In genomic region chr12:55432284-55432919, GRCm38 (mm10) we compare ENCODE assay signal across 18 mouse cellular contexts. TPM values are rescaled to one million over a fixed set of nuclear protein-coding genes. Genes with fewer than 3 reads are reported as not detected.
A peak's percentile ranks its signal among the peaks of the same experiment; 100 is the strongest.
DNase-seq lines count a peak whose midpoint lies in the region; ATAC-seq lines count a peak whose summit lies in the region.
"Had no signal": no experiment of that assay in that cellular context is flagged by ENCODE, and none has a peak within 500 bp of the region (broad histone marks: within the 10 kb centered on the region; RNA-seq: fewer than 3 reads in every experiment).

No protein-coding gene starts in this region.

- H3K4me1 ChIP-seq in limb, embryonic 11.5 days (ENCODE audit: control insufficient read depth, insufficient read depth, low read length): no peaks in the 10 kb centered on the region
- H3K4me1 ChIP-seq in limb, embryonic 10.5 days: peaks cover 9% of the 10 kb centered on the region

- no peak overlapping the region for H3K27ac ChIP-seq in limb, embryonic 11.5 days (replicated peaks; ENCODE audit: low read depth, low read length)
- no peak overlapping the region for H3K27ac ChIP-seq in limb, embryonic 10.5 days
- H3K27ac ChIP-seq: embryonic facial prominence, embryonic 13.5 days; forebrain, embryonic 13.5 days; hindbrain, embryonic 15.5 days had no signal

- H3K4me3 ChIP-seq in limb, embryonic 11.5 days (ENCODE audit: low read depth, low read length): no peak overlapping the region
- no peak overlapping the region for H3K4me3 ChIP-seq in limb, embryonic 10.5 days
- H3K4me3 ChIP-seq: embryonic facial prominence, embryonic 13.5 days; forebrain, embryonic 13.5 days; heart, embryonic 12.5 days; hindbrain, embryonic 15.5 days had no signal

- ATAC-seq in limb, embryonic 11.5 days (ENCODE audit: insufficient number of reproducible peaks, low FRiP score, low TSS enrichment, low read depth): 0 out of 2 replicates have a peak, but pooled peaks have one; percentile 22
- ATAC-seq in activated CD4-positive, CD25-positive, alpha-beta regulatory T cell, adult 4 months: peak; percentile 50
- ATAC-seq in megakaryocyte-erythroid progenitor cell, adult 5-6 weeks (replicated peaks; ENCODE audit: low FRiP score, low TSS enrichment, poor library complexity, severe bottlenecking): peak; percentile 69; the same call in 1 of the 2 replicates
- ATAC-seq: forebrain, embryonic 13.5 days; forebrain, postnatal 0 days had no signal

- no peaks in the 10 kb centered on the region for H3K36me3 ChIP-seq in limb, embryonic 11.5 days (ENCODE audit: control insufficient read depth, insufficient read depth, low read length)
- no peaks in the 10 kb centered on the region for H3K36me3 ChIP-seq in limb, embryonic 10.5 days
- H3K36me3 ChIP-seq: embryonic facial prominence, embryonic 13.5 days; G1E; heart, embryonic 12.5 days; hindbrain, embryonic 15.5 days had no signal

- no peaks in the 10 kb centered on the region for H3K9me3 ChIP-seq in limb, embryonic 11.5 days (ENCODE audit: control insufficient read depth, low read length)
- no peaks in the 10 kb centered on the region for H3K9me3 ChIP-seq in limb, embryonic 10.5 days (replicated peaks)
- H3K9me3 ChIP-seq: forebrain, embryonic 13.5 days; hindbrain, embryonic 15.5 days had no signal

- WGBS in limb, embryonic 11.5 days: 91% methylated on average over 7 of the region's 7 CpGs
- 92% methylated on average over 7 of the region's 7 CpGs for WGBS in limb, embryonic 10.5 days

- DNase-seq in limb, embryonic 11.5 days (ENCODE audit: low spot score): no peak
- DNase-seq in limb, embryonic 10.5 days (ENCODE audit: low spot score): no peak
- DNase-seq in urinary bladder, postnatal 36 days (ENCODE audit: low spot score in 2 of 2): no peak
- no peak for DNase-seq in spleen, postnatal 4 days (ENCODE audit: low spot score in 2 of 2)
- no peak for DNase-seq in cerebellum, adult 11 months
- DNase-seq: adrenal gland, adult 2 months; cerebellum, adult 11-12 months; cerebellum, adult 9-10 months; cerebellum, postnatal 25 days; forebrain, postnatal 0 days; gastrocnemius, postnatal 14 days had no signal

- no peaks in the 10 kb centered on the region for H3K27me3 ChIP-seq in limb, embryonic 11.5 days (ENCODE audit: control insufficient read depth, insufficient read depth, low read length)
- H3K27me3 ChIP-seq in limb, embryonic 10.5 days (ENCODE audit: low read depth, poor library complexity, severe bottlenecking): no peaks in the 10 kb centered on the region
- H3K27me3 ChIP-seq: embryonic facial prominence, embryonic 13.5 days; forebrain, embryonic 13.5 days; heart, embryonic 12.5 days; hindbrain, embryonic 15.5 days had no signal

- H3K4me2 ChIP-seq in limb, embryonic 11.5 days (ENCODE audit: low read depth, severe bottlenecking): no peak overlapping the region
- H3K4me2 ChIP-seq: embryonic facial prominence, embryonic 13.5 days; forebrain, embryonic 13.5 days; heart, embryonic 12.5 days; hindbrain, embryonic 15.5 days had no signal

- no peak overlapping the region for H3K9ac ChIP-seq in limb, embryonic 11.5 days (ENCODE audit: low read length)
- H3K9ac ChIP-seq: embryonic facial prominence, embryonic 13.5 days; forebrain, embryonic 13.5 days; forebrain, postnatal 0 days; heart, embryonic 12.5 days; hindbrain, embryonic 15.5 days had no signal

RNA-seq across cellular contexts. Expression of gene Psma6, which starts 48.4 kb away (rescaled TPM):
- polyA plus RNA-seq in limb, embryonic 11.5 days (2014; fragmentation: Nextera tagmentation; extraction: Ambion mirVana): 478 and 499 TPM in 2 replicates
- polyA plus RNA-seq in limb, embryonic 10.5 days (2016; fragmentation: Nextera tagmentation; extraction: Ambion mirVana): 499 and 560 TPM in 2 replicates
- polyA plus RNA-seq in activated CD4-positive, CD25-positive, alpha-beta regulatory T cell, adult 4 months (2017; shearing (Covaris generic)): 100 to 1,000 TPM; 282 to 307 TPM
- 335 and 357 TPM in 2 replicates for total RNA-seq in megakaryocyte-erythroid progenitor cell, adult 5-6 weeks (2014; fragmentation: Nextera tagmentation)
- total RNA-seq in megakaryocyte-erythroid progenitor cell, adult 5-6 weeks (2017): 358 and 418 TPM in 2 replicates
